Mouse (Mus musculus): ENCODE measurements at regions not wholly inside any gene's neighbourhood (a gene's known extent, or its start where the extent isn't known, plus 50 kb on each side); places are given as distances from the start of the nearest gene placed in this dataset.

DNA sequence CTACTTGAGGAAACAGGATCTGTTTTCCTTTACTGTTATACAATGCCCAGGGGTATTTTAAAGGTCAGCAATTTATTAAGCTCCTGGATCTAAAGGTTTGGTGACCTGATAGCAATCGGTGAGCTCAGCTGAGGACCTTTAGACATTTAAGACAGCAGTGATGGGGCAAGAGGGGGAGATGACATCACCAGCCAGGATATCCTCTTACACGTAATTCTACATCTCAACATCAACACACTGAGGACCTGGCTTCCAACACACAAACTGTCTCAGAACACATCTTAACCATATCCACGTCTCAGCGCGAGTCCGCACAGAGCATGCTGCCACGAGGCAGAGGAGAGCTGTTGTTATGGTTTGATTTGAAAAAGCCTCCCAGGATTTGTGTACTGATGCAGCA lies 69.2 kb downstream of the Nhlrc3 start:
- Histone ChIP-seq H3K27ac (ENCODE audit: low read length) (no peak overlapping the region), H3K4me2 (ENCODE audit: low read length) (no peak overlapping the region), H3K4me3 (ENCODE audit: low read depth, low read length) (no peak overlapping the region), H3K36me3 (ENCODE audit: control insufficient read depth, insufficient read depth, low read length) (no peaks in the 10 kb centered on the region), H3K4me1 (ENCODE audit: control insufficient read depth, insufficient read depth, low read length) (no peaks in the 10 kb centered on the region), H3K9ac (ENCODE audit: low read depth, low read length) (no peak overlapping the region), H3K27me3 (ENCODE audit: control insufficient read depth, insufficient read depth, low read depth, low read length) (no peaks in the 10 kb centered on the region), H3K9me3 (replicated peaks; ENCODE audit: control insufficient read depth, low read length, poor library complexity, severe bottlenecking) (no peaks in the 10 kb centered on the region)
- no peak for ATAC-seq
- 94% methylated on average over 7 of the region's 7 CpGs for WGBS

DNA sequence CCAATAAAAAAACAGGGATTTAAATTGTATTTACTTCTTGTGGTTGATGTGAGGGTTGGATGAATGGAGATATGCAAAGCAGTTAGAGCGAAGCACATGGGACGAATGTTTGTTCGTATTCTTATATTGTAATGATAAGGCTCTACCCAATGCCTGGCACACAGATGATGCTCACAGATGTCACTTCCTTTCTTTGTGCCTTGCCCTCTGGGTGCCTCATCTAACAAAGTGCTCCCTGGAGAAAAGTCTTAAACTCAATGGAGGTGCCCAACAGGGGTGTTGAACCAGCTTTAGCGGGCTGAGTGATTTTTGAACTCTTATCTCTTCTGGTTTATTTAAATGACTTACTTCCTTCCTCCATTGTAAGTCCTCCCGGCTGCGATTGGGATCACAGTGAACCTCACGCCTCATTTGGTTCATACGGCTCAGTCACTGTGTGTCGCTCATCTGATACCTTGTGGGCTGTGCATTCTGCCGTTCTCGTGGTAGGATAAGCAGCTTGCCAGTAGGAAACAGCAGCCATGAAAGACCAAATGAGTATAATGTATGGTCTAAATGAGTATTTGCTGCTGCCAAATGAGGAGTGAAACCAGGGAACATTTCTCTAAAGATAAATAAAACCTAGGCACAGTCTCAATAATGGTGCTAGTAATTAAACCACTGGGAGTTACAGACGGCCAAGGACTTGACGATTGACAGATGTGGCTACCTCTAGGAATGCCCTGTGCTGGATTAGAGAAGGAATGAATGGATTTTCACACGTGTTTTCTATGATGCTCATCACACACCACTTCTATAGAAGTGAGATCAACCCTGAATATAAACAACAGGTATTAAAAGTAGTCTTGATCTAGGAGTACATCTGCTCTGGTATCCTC lies 81.2 kb downstream of the Nhlrc3 start:
- ATAC-seq, result no peak
- whole genome bisulfite sequencing, result 64% methylated on average over 14 of the region's 14 CpGs

DNA sequence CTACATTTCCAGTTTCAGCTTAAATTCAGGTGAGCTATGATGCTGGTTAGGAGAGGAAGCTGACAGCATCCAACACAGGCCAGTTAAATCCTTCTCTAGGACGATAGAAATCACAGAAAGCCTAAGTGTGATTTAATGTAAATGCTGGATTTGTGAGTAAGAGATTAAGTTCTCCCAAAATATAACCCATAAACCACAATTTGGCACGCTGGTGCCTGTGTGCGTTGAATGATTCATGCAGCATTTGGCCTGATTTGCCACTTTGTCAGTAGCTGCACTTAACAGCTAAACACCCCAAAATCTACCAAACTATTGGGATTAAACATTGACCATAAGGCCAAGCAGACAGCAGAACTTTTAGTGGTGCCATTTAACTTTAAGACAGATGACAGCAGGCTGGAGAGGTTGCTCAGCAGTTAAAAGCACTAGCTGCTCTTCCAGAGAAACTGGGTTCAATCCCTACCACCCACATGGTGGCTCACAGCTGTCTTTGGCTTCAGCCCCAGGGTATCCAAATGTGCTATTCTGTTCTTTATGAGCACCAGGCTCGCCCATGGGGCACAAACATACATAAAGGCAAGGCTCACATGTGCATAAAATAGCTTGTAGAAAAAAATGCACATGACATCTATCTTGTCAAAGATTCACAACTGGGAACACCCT lies 83.5 kb downstream of the Nhlrc3 start:
- no peak overlapping the region for H3K9ac ChIP-seq (ENCODE audit: low read depth, low read length)
- 71% methylated on average over 4 of the region's 4 CpGs for WGBS
- no peaks in the 10 kb centered on the region for H3K4me1 ChIP-seq (ENCODE audit: control insufficient read depth, insufficient read depth, low read length)
- no peak overlapping the region for H3K27ac ChIP-seq (ENCODE audit: low read length)
- H3K27me3 ChIP-seq (ENCODE audit: control insufficient read depth, insufficient read depth, low read depth, low read length), result no peaks in the 10 kb centered on the region
- H3K36me3 ChIP-seq (ENCODE audit: control insufficient read depth, insufficient read depth, low read length), result no peaks in the 10 kb centered on the region
- no peak for ATAC-seq
- no peak overlapping the region for H3K4me3 ChIP-seq (ENCODE audit: low read depth, low read length)
- H3K9me3 ChIP-seq (replicated peaks; ENCODE audit: control insufficient read depth, low read length, poor library complexity, severe bottlenecking), result no peaks in the 10 kb centered on the region
- H3K4me2 ChIP-seq (ENCODE audit: low read length), result no peak overlapping the region

More for the DNA sequence above, 81.2 kb downstream of the Nhlrc3 start:
- Histone ChIP-seq H3K9me3 (replicated peaks; ENCODE audit: control insufficient read depth, low read length, poor library complexity, severe bottlenecking) (no peaks in the 10 kb centered on the region), H3K4me3 (ENCODE audit: low read depth, low read length) (no peak overlapping the region), H3K27ac (ENCODE audit: low read length) (no peak overlapping the region), H3K4me2 (ENCODE audit: low read length) (no peak overlapping the region), H3K9ac (ENCODE audit: low read depth, low read length) (no peak overlapping the region), H3K27me3 (ENCODE audit: control insufficient read depth, insufficient read depth, low read depth, low read length) (no peaks in the 10 kb centered on the region), H3K36me3 (ENCODE audit: control insufficient read depth, insufficient read depth, low read length) (no peaks in the 10 kb centered on the region), H3K4me1 (ENCODE audit: control insufficient read depth, insufficient read depth, low read length) (no peaks in the 10 kb centered on the region)

- Histone ChIP-seq H3K9me3 (replicated peaks; ENCODE audit: control insufficient read depth, low read length, poor library complexity, severe bottlenecking) (no peaks in the 10 kb centered on the region), H3K4me2 (ENCODE audit: low read length) (no peak overlapping the region), H3K36me3 (ENCODE audit: control insufficient read depth, insufficient read depth, low read length) (no peaks in the 10 kb centered on the region), H3K4me1 (ENCODE audit: control insufficient read depth, insufficient read depth, low read length) (no peaks in the 10 kb centered on the region), H3K9ac (ENCODE audit: low read depth, low read length) (no peak overlapping the region), H3K27ac (ENCODE audit: low read length) (no peak overlapping the region), H3K27me3 (ENCODE audit: control insufficient read depth, insufficient read depth, low read depth, low read length) (no peaks in the 10 kb centered on the region), H3K4me3 (ENCODE audit: low read depth, low read length) (no peak overlapping the region)
- WGBS, result 81% methylated on average over 3 of the region's 3 CpGs
- no peak for ATAC-seq
Measured at GRCm38 (mm10) chr3:53376864-53377447, 86.2 kb downstream of the Nhlrc3 start.

DNA sequence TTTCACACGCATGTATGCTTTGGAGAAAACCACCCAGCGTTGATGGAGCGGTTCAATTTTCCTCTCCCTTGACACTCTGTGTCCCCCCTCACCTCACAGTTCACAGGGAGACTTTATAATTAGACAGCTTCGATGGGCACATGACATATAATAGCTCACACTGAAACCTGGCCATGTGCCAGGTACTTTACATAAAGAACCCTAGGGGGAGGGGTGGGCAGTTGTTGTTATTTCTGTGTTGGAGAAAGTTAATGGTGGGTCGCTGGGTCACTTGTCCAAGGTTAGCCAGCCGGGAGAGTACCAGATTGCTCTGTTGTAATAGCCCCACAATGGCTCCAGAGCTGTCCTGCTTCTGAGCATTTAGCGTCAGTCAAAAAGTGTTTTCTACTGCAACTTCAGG lies 90.2 kb downstream of the Nhlrc3 start:
- H3K4me1 ChIP-seq (ENCODE audit: control insufficient read depth, insufficient read depth, low read length), result 0 out of 2 replicates have a peak, but pooled peaks cover 2% of the 10 kb centered on the region
- H3K27ac ChIP-seq (ENCODE audit: low read length), result no peak overlapping the region
- H3K9ac ChIP-seq (ENCODE audit: low read depth, low read length), result no peak overlapping the region
- peaks cover 8% of the 10 kb centered on the region for H3K9me3 ChIP-seq (replicated peaks; ENCODE audit: control insufficient read depth, low read length, poor library complexity, severe bottlenecking)
- 33% methylated on average over 7 of the region's 7 CpGs for WGBS
- ATAC-seq, result no peak
- no peak overlapping the region for H3K4me3 ChIP-seq (ENCODE audit: low read depth, low read length)
- no peaks in the 10 kb centered on the region for H3K27me3 ChIP-seq (ENCODE audit: control insufficient read depth, insufficient read depth, low read depth, low read length)
- no peaks in the 10 kb centered on the region for H3K36me3 ChIP-seq (ENCODE audit: control insufficient read depth, insufficient read depth, low read length)
- no peak overlapping the region for H3K4me2 ChIP-seq (ENCODE audit: low read length)

DNA sequence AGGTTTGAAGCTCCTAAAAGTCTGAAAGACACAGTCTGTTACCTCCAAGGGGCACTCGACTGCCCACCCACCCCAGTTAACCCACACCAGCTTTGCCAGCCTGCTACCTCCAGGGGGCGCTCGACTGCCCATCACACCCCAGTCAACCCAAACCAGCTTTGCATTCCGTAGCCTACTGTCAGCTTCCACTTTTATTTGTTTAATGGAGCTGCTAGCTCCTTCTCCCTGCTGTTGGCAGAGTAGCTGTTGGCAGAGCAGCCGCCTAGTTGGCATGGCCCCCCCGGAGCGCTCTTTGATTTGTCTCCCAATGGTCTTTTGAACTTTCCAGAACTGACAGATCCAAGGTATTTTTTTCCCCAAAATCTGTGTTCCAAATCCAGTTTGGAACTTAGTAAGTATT lies 91.2 kb downstream of the Nhlrc3 start:
- Histone ChIP-seq H3K4me1 (ENCODE audit: control insufficient read depth, insufficient read depth, low read length) (0 out of 2 replicates have a peak, but pooled peaks cover 2% of the 10 kb centered on the region), H3K27me3 (ENCODE audit: control insufficient read depth, insufficient read depth, low read depth, low read length) (no peaks in the 10 kb centered on the region), H3K27ac (ENCODE audit: low read length) (no peak overlapping the region), H3K9ac (ENCODE audit: low read depth, low read length) (no peak overlapping the region), H3K4me3 (ENCODE audit: low read depth, low read length) (no peak overlapping the region), H3K36me3 (ENCODE audit: control insufficient read depth, insufficient read depth, low read length) (no peaks in the 10 kb centered on the region), H3K4me2 (ENCODE audit: low read length) (no peak overlapping the region), H3K9me3 (replicated peaks; ENCODE audit: control insufficient read depth, low read length, poor library complexity, severe bottlenecking) (peaks cover 8% of the 10 kb centered on the region)
- 62% methylated on average over 7 of the region's 7 CpGs for WGBS
- no peak for ATAC-seq

DNA sequence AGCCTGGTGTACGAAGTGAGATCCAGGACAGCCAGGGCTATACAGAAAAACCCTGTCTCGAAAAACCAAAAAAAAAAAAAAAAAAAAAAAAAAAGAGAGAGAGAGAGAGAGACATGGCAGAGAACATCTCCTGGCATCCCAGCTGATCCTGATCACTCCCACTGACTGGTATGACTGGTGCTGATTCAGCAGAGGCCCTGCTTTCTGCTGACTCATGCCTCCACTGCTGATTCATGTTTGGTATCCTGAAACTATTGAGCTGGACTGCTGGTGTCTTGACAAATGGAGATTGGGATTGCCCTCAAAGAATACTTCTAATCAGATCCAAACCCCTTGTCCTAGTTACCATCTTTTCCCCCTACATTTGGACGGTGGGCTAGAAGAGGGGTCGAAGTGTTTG lies 101.9 kb downstream of the Nhlrc3 start:
- Histone ChIP-seq H3K27ac (ENCODE audit: low read length) (no peak overlapping the region), H3K9me3 (replicated peaks; ENCODE audit: control insufficient read depth, low read length, poor library complexity, severe bottlenecking) (no peaks in the 10 kb centered on the region), H3K4me1 (ENCODE audit: control insufficient read depth, insufficient read depth, low read length) (no peaks in the 10 kb centered on the region), H3K36me3 (ENCODE audit: control insufficient read depth, insufficient read depth, low read length) (no peaks in the 10 kb centered on the region), H3K9ac (ENCODE audit: low read depth, low read length) (no peak overlapping the region), H3K27me3 (ENCODE audit: control insufficient read depth, insufficient read depth, low read depth, low read length) (no peaks in the 10 kb centered on the region), H3K4me2 (ENCODE audit: low read length) (no peak overlapping the region), H3K4me3 (ENCODE audit: low read depth, low read length) (no peak overlapping the region)
- ATAC-seq, result no peak
- 87% methylated on average over 4 of the region's 4 CpGs for WGBS

- Histone ChIP-seq H3K4me2 (ENCODE audit: low read length) (no peak overlapping the region), H3K9me3 (replicated peaks; ENCODE audit: control insufficient read depth, low read length, poor library complexity, severe bottlenecking) (no peaks in the 10 kb centered on the region), H3K36me3 (ENCODE audit: control insufficient read depth, insufficient read depth, low read length) (no peaks in the 10 kb centered on the region), H3K4me3 (ENCODE audit: low read depth, low read length) (no peak overlapping the region), H3K27me3 (ENCODE audit: control insufficient read depth, insufficient read depth, low read depth, low read length) (no peaks in the 10 kb centered on the region), H3K4me1 (ENCODE audit: control insufficient read depth, insufficient read depth, low read length) (no peaks in the 10 kb centered on the region; the same call in 1 of the 2 replicates), H3K27ac (ENCODE audit: low read length) (no peak overlapping the region), H3K9ac (ENCODE audit: low read depth, low read length) (no peak overlapping the region)
- no peak for ATAC-seq
- 59% methylated on average over 8 of the region's 8 CpGs for WGBS
Measured at GRCm38 (mm10) chr3:53353693-53354092, 109.4 kb downstream of the Nhlrc3 start.

- no peak for ATAC-seq
- WGBS, result 79% methylated on average over 7 of the region's 7 CpGs
- no peak overlapping the region for H3K4me2 ChIP-seq (ENCODE audit: low read length)
- no peak overlapping the region for H3K4me3 ChIP-seq (ENCODE audit: low read depth, low read length)
- H3K27me3 ChIP-seq (ENCODE audit: control insufficient read depth, insufficient read depth, low read depth, low read length), result no peaks in the 10 kb centered on the region
- no peak overlapping the region for H3K27ac ChIP-seq (ENCODE audit: low read length)
- H3K9ac ChIP-seq (ENCODE audit: low read depth, low read length), result no peak overlapping the region
- H3K9me3 ChIP-seq (replicated peaks; ENCODE audit: control insufficient read depth, low read length, poor library complexity, severe bottlenecking), result no peaks in the 10 kb centered on the region
- no peaks in the 10 kb centered on the region; the same call in 1 of the 2 replicates for H3K4me1 ChIP-seq (ENCODE audit: control insufficient read depth, insufficient read depth, low read length)
- H3K36me3 ChIP-seq (ENCODE audit: control insufficient read depth, insufficient read depth, low read length), result no peaks in the 10 kb centered on the region
Measured at GRCm38 (mm10) chr3:53353282-53353681, 109.8 kb downstream of the Nhlrc3 start.
